Mouse (Mus musculus): ENCODE measurements around the gene Smlr1.

Gene Smlr1

DNA sequence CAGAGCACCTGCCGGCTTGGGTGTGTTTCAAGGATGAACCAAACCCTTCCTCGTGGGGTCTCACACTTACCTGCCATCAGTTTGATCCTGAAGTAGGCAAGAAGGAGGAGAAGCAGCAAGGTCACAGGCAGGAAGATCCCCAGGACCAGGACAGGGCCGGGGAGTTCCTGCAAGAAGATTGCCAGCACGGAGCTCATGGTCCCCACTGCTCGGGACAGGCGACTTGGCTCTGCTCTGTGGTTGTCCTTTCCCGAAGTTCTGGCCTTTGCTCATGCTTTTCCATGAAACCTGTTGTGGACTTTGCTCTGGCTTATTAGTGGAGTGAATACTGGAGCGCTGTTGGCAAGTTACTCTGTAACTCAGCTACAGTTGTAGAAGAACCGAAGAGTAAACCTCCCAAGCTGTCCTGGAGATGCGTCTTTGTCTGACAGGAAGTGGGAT, at the start of gene Smlr1:
Smlr1 (minus strand) TSS at position 377 of the 441 bp plus-strand sequence.
- in situ Hi-C loops (cut with MseI, MboI): no loop called here

DNA sequence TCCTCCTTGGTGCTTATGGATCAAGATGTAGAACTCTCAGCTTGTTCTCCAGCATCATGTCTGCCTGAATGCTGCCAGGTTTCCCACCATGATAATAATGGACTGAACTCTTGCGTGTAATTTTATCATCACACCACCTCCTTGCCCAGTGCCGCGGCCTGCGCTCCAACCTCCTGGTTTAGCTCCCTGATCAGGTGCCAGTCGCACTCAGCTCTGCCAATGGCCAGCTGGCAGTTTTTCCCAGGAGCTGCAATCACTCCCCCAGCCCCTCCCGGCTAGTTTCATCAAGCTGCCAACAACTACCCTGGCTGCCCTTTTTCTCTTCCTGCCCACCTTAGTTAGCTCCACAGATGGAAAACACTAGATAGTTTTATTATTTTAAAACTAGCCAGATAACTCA, 48.8 kb upstream of the Smlr1 start:
- in situ Hi-C loops (cut with MseI, MboI): no loop called here

DNA sequence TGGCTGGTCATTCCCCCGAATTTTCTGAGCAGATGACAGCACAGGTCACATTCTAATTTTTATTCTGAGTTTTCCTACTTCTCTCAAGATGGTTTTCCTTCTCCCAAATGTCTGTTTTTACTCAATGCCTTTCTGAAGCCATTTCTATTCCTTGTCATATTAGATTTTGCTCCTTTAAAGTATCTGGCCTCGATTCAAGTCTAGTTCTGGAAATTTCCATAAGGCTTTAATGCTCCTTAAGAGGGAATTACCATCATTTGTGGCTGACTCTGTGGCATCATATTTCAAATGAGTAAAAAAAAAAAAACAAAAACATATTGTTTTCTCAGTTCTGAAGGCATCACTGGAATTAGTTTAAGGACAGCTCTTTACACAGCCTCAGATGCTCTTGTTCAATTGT, 44.0 kb upstream of the Smlr1 start:
- in situ Hi-C loops (cut with MseI, MboI): no loop called here

DNA sequence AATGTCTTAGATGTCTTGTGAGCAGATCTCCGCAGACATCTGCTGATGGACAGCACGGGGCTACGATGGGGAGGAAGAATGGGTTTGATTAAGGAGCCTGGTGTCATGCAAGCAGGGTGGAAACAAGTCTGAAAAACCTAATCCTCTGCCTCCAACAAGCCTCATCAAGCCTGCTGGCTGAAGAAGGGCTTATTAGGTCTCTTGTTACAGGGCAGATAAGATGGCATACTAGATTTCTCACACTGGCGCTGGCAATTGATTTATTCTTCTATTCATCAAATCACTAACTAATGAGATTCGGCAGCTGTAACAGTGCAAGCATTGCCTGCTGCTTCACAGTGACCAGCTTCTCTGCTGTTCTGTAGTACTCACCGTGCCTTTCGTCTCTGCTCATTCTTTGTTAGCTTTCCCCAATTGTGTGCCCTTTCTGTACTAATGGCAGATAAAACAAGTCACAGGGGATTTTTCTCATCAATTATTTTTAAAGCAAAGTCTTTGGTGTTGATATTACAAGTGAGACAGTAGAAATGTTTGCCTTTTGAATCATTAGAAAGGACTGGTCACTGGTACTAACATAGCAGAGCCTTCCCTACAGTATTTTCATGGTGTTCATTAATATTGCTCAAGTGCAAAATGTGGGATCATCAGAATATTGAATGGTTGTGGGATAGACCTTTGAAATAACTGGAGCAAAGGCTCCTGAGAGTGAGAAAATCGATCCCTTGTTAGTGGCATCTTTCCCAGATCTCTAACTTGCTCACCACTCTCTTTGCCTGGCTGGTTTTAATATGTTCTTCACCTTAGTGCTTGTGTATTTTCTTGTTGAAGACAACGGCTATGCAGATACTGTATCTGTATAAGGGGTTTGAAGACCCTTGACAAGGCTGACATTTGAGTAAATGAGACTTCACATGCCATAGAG, 35.5 kb upstream of the Smlr1 start:
- in situ Hi-C loops (cut with MseI, MboI): no loop called here

DNA sequence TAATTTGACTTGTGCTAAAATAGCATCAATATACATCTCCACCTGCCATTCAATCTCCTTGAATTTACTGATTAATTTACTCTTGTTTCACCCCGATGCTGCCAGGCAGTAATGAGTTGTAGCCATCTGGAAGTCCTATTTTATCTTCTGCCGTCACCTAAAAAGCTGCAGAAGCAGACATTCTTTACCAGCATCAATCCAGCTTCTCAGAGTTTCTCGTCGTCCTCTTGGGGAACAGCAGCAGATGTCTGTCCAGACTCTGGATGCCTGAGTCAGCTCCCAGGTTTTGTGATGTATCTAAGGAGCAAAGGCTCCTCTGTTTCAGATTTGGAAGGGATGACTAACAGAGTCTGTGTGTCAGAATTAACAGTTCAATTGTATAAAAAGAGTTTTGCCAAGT, 16.9 kb upstream of the Smlr1 start:
- in situ Hi-C loops (cut with MseI, MboI): no loop called here

DNA sequence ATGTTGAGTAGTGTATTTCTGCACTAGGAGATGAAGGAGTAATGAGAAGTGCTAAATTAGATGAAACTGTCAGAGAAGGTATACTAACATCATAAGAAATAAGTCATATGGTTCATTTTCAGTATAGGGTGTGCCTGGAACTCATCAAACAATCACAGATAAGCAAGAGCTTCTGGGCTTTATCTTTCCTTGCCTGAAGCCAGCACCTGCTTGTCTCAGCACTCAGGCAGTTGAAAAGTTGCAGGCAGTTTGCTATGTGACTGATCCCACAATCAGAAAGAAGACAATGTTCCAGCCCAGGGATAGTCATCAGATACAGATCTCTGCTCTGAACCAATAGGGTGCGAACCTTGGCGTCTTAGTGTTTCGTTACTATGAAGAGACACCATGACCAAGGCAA, 5.0 kb upstream of the Smlr1 start:
- in situ Hi-C loops (cut with MseI, MboI): no loop called here

DNA sequence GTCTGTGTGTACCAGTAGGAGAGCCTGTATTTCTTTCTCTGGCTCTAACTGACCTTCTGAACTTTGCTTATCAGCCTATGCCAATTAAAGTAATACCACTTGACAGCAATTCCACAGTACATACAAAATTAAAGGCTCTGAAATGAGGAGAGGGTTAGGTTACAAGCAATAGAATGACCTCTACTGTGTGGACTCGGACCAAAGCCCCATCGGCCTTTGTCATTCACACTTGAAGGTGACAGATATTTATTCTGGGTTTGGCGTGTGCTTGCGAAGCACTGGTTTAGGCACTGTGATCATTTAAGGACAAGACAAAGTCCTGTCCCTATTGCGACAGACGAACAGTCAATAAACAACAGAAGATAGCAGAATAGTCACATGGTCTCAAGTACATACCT, 3.7 kb upstream of the Smlr1 start:
- in situ Hi-C loops (cut with MseI, MboI): no loop called here

DNA sequence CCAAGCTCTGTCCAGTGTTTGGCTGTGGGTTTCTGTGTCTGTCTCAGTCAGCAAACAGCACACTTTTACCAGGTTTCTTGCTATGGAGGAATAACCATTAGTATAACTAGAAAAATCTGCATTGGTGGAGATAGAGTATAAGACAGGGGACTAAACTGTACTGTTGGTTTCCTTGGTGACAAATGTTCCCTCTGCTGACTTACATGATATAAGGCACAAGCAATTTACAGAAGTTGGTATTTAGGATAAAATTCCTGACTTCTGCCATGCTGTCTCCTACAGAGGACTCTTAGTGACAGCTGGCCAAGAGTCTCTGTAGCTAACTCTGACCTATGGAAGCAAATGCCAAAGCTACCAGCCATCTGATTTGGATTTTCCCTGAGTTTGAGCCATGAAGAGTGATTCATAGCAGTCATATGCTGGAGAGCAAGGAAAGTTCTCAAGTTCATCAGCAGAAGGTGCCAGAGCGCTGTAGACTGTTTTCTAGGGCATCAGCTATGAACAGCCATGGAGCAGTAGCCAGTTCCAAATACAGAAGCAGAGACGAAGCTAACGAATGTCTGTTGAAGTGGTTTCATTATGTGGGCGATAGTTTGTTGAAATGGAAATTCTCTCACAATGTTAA, 3.2 kb upstream of the Smlr1 start:
- in situ Hi-C loops (cut with MseI, MboI): no loop called here

DNA sequence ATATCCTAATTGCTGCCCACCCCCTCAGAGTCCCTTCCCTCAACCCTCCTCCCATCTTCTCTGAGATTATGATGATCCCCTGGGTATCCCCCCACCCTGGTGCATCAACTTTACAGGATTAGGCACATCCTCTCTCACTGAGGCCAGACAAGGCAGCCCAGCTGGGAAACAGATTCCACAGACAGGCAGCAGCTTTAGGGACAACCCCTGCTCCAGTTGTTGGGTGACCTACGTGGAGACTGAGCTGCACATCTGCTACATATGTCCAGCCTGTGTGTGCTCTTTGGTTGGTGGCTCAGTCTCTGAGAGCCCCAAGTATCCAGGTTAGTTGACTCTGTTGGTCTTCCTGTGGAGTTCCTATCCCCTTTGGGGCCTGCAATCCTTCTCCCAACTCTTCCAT, 2.7 kb upstream of the Smlr1 start:
- in situ Hi-C loops (cut with MseI, MboI): no loop called here

DNA sequence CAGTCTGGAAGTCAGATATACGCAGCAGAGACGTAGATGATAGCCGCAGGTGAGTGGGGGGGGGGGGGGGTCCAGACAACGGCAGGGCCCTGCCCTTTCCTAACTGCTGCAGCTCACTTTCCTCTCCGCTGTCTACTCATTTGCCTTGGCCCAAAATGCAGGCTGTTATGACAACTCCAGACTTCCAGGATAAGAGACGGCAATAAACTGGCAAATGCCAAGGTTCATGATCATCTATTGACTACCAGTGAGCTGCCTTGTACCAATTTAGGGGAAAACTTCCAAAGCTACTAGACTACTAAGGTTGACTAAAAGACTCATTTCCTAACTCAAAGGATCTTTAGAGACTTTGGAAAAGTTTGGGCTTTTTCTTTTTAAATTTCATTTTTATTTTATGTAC, 554 bp upstream of the Smlr1 start:
- in situ Hi-C loops (cut with MseI, MboI): no loop called here

DNA sequence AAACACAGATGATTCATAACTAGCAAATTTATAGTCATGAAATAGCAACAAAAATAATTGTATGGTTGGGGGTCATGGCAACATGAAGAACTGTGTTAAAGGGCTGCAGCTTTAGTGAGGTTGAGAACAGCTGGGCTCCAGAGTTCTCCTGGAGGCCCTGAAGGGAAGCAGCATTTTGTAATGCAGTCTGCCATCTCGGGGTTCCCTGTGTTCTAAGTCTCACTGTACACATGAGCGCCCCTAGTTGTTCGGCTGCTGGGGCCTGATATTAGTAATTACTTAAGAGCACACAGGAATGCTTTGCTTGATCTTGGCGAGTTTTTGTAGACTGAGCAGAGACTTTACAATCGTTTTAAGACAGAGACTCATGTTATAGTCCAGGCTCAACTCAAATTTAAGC, 1.6 kb downstream of the Smlr1 start:
- in situ Hi-C loops (cut with MseI, MboI): no loop called here

DNA sequence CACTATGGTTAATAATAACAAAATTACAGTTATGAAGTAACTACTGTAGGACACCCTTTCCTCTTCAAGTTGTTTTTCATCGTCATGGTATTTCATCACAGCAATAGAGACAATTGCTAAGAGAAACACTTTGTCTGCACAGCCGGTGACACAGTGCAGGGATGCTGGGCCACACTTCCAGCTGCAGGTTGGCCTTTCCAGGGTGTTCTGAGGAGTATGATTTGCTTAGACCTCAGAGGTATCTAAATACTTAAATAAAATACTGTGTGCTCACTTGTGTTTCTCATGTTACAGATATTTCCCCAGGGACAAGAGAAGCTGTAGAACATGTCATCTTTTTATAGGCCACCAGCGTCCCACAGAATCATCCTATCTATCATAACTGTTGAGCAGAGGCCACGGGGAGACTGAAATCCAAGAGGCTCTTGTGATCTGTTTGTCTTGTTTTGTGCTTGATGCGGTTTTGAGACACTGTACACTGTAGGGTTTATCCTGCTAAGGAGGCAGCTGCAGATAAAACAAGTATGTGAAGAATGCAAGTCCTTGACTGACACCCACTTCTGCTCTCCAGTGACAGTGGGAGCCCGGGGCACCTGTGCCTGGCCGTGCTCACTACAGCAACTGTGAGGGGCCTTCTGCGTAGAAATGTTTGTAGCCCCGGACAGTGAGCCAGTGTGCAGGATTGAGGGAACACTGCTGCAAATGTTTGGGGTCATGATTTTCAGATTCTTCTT, 2.4 kb downstream of the Smlr1 start:
- in situ Hi-C loops (cut with MseI, MboI): no loop called here

DNA sequence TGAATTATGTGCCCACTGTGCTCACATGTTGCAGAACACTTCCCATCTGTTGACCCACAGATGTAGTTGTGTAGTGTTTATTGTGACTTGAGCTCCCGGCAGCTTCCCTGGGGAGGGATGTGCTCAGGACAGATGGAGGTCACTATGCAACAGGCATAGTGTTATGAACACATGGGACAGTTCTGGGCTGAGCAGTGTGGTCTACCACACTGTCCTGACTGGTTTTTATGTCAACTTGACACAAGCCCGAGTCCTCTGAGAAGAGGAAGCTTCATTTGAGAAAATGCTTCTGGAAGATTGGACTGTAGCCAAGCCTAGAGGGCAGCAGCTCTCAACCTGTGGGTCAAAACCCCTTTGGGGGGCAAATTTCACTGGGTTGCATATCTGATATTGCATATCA, 3.0 kb downstream of the Smlr1 start:
- in situ Hi-C loops (cut with MseI, MboI): no loop called here

DNA sequence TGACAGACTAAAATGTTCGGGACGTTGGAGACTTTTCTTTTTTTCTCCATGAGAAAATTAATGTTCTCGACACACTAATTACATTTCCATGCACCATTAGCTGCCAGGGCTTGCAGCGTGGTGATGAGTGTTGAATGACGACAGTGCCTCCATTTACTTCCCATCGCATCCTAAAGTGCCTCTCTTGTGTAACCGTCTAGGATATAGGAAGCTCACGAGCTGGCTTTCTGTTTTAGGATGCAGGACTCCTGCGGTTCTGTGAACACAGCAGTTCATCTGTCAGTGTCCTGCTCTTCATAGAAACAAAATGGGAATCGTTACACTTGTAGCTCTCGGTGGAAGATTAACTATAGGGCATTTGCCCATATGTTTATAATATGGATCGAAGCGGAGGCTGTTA, 4.7 kb downstream of the Smlr1 start:
- in situ Hi-C loops (cut with MseI, MboI): no loop called here

DNA sequence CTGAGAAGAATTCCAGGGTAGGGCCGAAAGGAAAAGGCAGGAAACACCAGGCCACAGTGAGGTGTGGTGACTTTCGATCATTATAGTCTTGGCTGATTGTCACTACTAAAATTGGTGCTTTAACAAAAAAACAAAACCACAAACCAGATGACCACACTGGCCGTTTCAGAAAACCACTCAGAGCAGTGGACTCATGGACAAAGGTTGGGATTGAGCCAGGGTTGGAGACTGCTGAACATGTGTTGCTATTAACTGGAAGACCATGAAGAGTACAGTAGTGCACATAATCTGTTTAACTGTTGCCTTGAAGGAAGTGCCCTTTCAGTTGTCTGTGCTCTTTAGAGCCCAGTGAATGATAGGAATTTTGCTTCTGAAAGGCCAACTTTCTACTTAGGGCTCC, 8.9 kb downstream of the Smlr1 start:
- in situ Hi-C loops (cut with MseI, MboI): no loop called here

DNA sequence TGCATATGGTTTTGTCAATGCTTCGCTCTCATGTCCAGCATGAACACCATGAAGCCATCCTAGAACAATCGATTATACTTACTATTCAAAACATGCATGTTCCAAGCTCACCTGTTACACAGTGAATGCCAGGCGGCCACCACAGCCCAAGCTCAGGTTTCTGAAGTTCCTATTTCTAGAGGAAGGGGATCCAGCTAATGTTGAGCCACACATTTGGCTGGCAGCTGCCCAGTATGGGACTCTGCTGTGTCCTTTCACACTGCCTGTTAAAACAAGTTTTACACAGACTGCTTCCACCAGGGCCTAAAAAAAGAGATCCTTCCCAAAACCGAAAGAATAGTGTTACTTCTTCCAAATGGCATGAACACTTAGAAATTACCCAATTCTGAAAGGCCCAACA, 9.4 kb downstream of the Smlr1 start:
- in situ Hi-C loops (cut with MseI, MboI): no loop called here

DNA sequence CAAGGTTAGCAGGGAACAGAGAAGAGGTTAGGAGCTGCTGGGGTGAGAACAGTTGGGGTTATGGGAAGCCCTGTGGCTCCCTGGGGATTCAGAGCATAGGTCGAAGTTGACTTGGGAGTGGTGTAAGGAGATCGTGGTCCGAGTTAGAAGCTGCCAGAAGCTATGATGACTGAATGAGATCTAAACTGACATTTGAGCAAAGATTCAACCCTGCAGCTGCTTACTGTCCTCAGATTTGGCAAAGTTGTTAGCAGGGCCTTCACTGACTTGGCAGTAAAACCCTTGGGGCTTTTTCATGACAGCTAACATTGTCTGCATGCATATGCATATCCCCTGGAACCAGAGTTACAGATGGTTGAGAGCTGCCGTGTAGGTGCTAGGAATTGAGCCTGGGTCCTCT, 9.9 kb downstream of the Smlr1 start:
- in situ Hi-C loops (cut with MseI, MboI): no loop called here

DNA sequence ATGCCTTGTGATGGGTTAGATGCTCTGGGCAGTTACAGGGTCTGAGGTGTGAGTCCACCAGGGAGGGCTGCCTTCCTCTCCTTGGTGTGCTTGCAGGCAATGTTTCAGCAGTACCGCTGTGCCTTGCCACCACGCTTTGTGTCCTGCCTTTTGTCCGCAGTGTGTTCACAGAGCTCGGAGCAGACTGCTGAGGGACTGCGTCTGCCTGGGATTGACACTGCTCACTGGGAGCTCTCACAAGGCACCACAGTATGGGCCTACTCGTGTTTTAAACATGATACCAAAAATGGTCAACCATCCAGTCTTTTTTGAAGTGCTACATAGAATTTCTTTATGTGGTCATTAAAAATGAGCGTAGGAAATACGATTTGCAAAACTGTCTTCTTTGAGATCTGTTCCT, 12.3 kb downstream of the Smlr1 start:
- in situ Hi-C loops (cut with MseI, MboI): no loop called here

DNA sequence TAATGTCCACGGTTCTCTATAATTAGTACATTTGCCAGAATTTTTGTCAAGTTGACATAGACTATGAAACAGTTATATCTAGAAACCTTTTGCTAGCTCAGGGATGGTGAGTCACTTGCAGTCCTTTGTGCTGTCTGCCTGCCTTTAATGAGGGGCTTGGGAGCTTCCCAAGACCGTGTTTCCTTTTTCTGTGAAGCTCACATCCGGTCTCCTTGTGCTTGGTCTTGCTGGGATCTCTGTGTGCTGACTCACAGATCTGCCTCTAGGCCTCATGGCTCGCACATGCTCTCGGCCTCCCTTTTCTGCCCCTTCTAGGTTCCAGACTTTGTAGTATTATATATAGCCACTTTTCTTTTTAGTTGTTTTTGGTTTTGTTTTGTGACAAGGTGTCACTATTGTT, 15.6 kb downstream of the Smlr1 start:
- in situ Hi-C loops (cut with MseI, MboI): no loop called here

DNA sequence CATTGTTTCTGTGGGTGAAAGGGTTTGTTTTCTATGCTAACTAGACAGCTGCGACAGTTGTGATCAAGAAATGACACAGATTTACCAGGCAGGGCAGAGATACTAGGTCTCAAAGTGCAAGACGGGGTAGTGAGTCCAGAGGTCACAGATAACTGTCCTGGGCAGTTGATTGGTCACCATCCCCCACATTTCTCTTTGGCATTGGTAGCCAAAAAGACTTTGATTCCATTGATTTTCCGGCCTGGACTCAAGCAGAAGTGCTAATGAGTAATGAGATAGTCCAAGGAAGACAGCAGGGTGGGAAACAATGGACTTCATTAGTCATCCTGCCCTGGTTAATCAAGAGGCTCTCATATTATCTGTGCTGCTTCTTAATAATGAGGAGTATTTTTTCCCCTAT, 16.1 kb downstream of the Smlr1 start:
- in situ Hi-C loops (cut with MseI, MboI): no loop called here

DNA sequence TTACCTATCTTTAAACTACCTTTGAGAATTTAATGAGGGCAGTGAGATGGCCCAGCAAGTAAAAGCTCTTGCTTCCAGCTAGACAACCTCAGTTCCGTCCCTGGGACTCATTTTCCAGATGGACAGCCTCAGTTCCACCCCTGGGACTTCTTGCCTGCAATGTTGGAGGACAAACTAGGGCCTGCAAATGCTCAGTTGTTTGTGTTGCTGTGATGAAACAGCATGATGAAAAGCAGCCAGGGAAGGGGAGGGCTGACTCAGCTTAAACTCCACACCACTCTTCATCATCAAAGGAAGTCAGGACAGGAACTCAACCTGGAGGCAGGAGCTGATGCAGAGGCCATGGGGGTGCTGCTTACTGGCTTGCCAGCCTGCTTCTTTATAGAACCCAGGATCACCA, 22.2 kb downstream of the Smlr1 start:
- in situ Hi-C loops (cut with MseI, MboI): no loop called here

DNA sequence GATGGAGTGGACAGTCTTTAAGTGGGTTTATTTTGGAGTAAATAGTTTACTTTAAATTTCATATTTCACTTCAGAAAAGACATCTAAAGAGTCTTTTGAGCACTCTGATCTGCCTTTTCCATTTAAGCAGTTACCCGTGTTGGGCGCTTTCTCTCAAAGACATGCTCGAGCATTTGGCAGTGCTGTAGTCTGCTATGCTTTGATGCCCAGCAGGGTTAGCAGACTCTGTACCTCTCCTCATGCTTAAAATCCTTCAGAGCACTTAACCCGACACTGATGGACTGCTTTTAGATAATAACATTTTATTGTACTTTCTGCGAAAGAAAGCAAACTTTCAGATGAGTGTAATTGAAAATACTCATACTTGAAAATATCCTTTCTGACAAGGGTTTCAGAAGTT, 32.8 kb downstream of the Smlr1 start:
- in situ Hi-C loops (cut with MseI, MboI): no loop called here

All from mouse trophoblast stem cell (cell line).